Mouse (Mus musculus) ES-E14 (cell line): ENCODE measurements around the gene Apoh.

Experiments
- CHD2 ChIP-seq: IDR thresholded peaks from 2 replicates; pipeline ENCODE4 v1.6.1; 2014; ENCODE audit warnings: mild to moderate bottlenecking, low read depth, low read length, inconsistent platforms
- MAFK ChIP-seq: IDR thresholded peaks from 2 replicates; pipeline ENCODE4 v1.6.1; 2014; ENCODE audit warnings: mild to moderate bottlenecking, low read depth, low read length, inconsistent platforms; ENCODE audit not compliant: insufficient read depth
- ZC3H11A ChIP-seq: IDR thresholded peaks from 2 replicates; pipeline ENCODE4 v1.6.1; 2012; ENCODE audit warnings: low read depth, mild to moderate bottlenecking, inconsistent platforms, low read length, borderline replicate concordance
- ZNF384 ChIP-seq: IDR thresholded peaks from 2 replicates; pipeline ENCODE4 v1.6.1; 2012; ENCODE audit warnings: low read depth, low read length, inconsistent platforms

DNA sequence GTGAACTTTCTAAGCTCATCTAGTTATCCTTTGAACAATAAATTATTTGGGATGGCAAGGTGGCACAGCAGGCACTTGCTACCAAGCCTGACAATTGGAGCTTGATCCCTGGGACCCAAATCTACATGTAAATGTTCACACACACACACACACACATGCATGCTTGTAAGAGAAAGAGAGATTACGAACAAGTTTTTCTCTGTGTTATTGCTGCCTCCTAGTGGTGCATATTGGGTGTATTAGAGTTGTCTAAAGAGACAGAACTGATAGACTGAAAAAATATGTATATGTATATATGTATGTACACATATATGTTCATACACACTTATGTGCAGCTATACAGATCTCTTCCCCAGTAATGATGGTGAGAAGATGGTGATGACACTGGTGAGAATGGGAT, 75.4 kb downstream of the Apoh start:
- TF ChIP-seq ZC3H11A = no peak
- TF ChIP-seq ZNF384 = no peak
- no peak for TF ChIP-seq MAFK
- TF ChIP-seq CHD2 = no peak
